8 mouse cellular contexts compared by ENCODE assay signal in the genomic region with DNA sequence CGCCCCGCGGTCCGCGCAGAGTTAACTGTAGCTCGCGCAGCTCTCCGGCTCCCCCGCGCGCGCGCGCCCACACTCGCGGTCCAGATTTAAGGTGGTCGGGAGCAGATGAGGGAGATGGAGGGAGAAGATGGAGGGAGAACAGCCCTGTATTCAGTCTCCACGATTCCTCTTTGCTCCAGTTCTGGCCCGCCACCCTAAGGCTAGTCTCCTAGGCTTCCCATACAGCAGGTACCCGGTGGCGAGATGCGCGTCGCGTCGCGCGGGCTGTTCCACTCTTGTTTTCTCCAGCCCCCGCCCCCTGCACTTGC. TPM values are rescaled to one million over a fixed set of nuclear protein-coding genes. Genes with fewer than 3 reads are reported as not detected.
A peak's percentile ranks its signal among the peaks of the same experiment; 100 is the strongest.
DNase-seq lines count a peak whose midpoint lies in the region; ATAC-seq and TF ChIP-seq lines count a peak whose summit lies in the region.

No protein-coding gene starts in this region.

- H3K27me3 ChIP-seq in embryonic facial prominence, embryonic 12.5 days = peaks cover 97% of the 10 kb centered on the region
- peaks cover 78% of the 10 kb centered on the region for H3K27me3 ChIP-seq in intestine, embryonic 16.5 days (replicated peaks; ENCODE audit: control insufficient read depth, insufficient read depth, low read length)
- H3K27me3 ChIP-seq in limb, embryonic 14.5 days (ENCODE audit: control insufficient read depth, insufficient read depth, low read length) = peaks cover 92% of the 10 kb centered on the region
- peaks cover 86% of the 10 kb centered on the region for H3K27me3 ChIP-seq in neural tube, embryonic 14.5 days (ENCODE audit: control insufficient read depth, insufficient read depth, low read length)

- no peaks in the 10 kb centered on the region for H3K9me3 ChIP-seq in embryonic facial prominence, embryonic 12.5 days
- no peaks in the 10 kb centered on the region for H3K9me3 ChIP-seq in intestine, embryonic 16.5 days (ENCODE audit: control insufficient read depth, low read length)
- no peaks in the 10 kb centered on the region for H3K9me3 ChIP-seq in limb, embryonic 14.5 days (ENCODE audit: control insufficient read depth, low read length)
- H3K9me3 ChIP-seq in neural tube, embryonic 14.5 days (ENCODE audit: control insufficient read depth, low read length) = no peaks in the 10 kb centered on the region

- H3K4me2 ChIP-seq in embryonic facial prominence, embryonic 12.5 days (replicated peaks) = peak overlapping the region; percentile 96
- peak overlapping the region; percentile 75 for H3K4me2 ChIP-seq in intestine, embryonic 16.5 days (ENCODE audit: low read depth, low read length)
- H3K4me2 ChIP-seq in limb, embryonic 14.5 days (replicated peaks; ENCODE audit: low read depth, low read length, severe bottlenecking) = peak overlapping the region; percentile 89
- peak overlapping the region; percentile 81 for H3K4me2 ChIP-seq in neural tube, embryonic 14.5 days (ENCODE audit: low read depth, low read length)

- H3K4me1 ChIP-seq in embryonic facial prominence, embryonic 12.5 days = peaks cover 9% of the 10 kb centered on the region; the same call in 1 of the 2 replicates
- H3K4me1 ChIP-seq in intestine, embryonic 16.5 days (ENCODE audit: control insufficient read depth, insufficient read depth, low read length) = peaks cover 8% of the 10 kb centered on the region; the same call in 1 of the 2 replicates
- H3K4me1 ChIP-seq in limb, embryonic 14.5 days (ENCODE audit: control insufficient read depth, insufficient read depth, low read length) = peaks cover 10% of the 10 kb centered on the region
- peaks cover 21% of the 10 kb centered on the region for H3K4me1 ChIP-seq in neural tube, embryonic 14.5 days (ENCODE audit: control insufficient read depth, insufficient read depth, low read length)

- 0% methylated on average over 29 of the region's 29 CpGs for WGBS in embryonic facial prominence, embryonic 12.5 days
- 1% methylated on average over 29 of the region's 29 CpGs for WGBS in intestine, embryonic 16.5 days
- 0% methylated on average over 29 of the region's 29 CpGs for WGBS in limb, embryonic 14.5 days
- WGBS in neural tube, embryonic 14.5 days = under 1% methylated on average over 29 of the region's 29 CpGs

- no peak overlapping the region for H3K27ac ChIP-seq in layer of hippocampus, adult 2 months
- H3K27ac ChIP-seq in embryonic facial prominence, embryonic 12.5 days = no peak overlapping the region
- H3K27ac ChIP-seq in intestine, embryonic 16.5 days (ENCODE audit: low read length) = peak overlapping the region; percentile 54
- H3K27ac ChIP-seq in limb, embryonic 14.5 days (replicated peaks; ENCODE audit: low read depth, low read length) = no peak overlapping the region
- no peak overlapping the region for H3K27ac ChIP-seq in neural tube, embryonic 14.5 days (ENCODE audit: low read depth, low read length)

- no peaks in the 10 kb centered on the region for H3K36me3 ChIP-seq in embryonic facial prominence, embryonic 12.5 days
- no peaks in the 10 kb centered on the region for H3K36me3 ChIP-seq in intestine, embryonic 16.5 days (ENCODE audit: control insufficient read depth, insufficient read depth, low read length)
- H3K36me3 ChIP-seq in limb, embryonic 14.5 days (ENCODE audit: control insufficient read depth, insufficient read depth, low read length) = no peaks in the 10 kb centered on the region
- H3K36me3 ChIP-seq in neural tube, embryonic 14.5 days (ENCODE audit: control insufficient read depth, insufficient read depth, low read length) = no peaks in the 10 kb centered on the region

- H3K4me3 ChIP-seq in layer of hippocampus, adult 2 months = peak overlapping the region; percentile 61
- H3K4me3 ChIP-seq in embryonic facial prominence, embryonic 12.5 days = peak overlapping the region; percentile 52
- H3K4me3 ChIP-seq in intestine, embryonic 16.5 days (ENCODE audit: low read length) = peak overlapping the region; percentile 57
- H3K4me3 ChIP-seq in limb, embryonic 14.5 days (replicated peaks; ENCODE audit: low read length) = peak overlapping the region; percentile 47
- H3K4me3 ChIP-seq in neural tube, embryonic 14.5 days (ENCODE audit: low read depth, low read length) = peak overlapping the region; percentile 49

- no peak overlapping the region for H3K9ac ChIP-seq in embryonic facial prominence, embryonic 12.5 days
- H3K9ac ChIP-seq in intestine, embryonic 16.5 days (ENCODE audit: low read depth, low read length) = peak overlapping the region; percentile 71
- H3K9ac ChIP-seq in limb, embryonic 14.5 days (ENCODE audit: low read depth, low read length, severe bottlenecking) = no peak overlapping the region
- peak overlapping the region; percentile 48 for H3K9ac ChIP-seq in neural tube, embryonic 14.5 days (replicated peaks; ENCODE audit: low read depth, low read length)

- no peak for TF ChIP-seq CTCF in layer of hippocampus, adult 2 months (conservative IDR thresholded peaks at IDR 0.05)

- TF ChIP-seq POLR2A in limb, embryonic 14.5 days (IDR thresholded peaks at IDR 0.05; ENCODE audit: borderline replicate concordance, extremely low read depth, insufficient read depth, insufficient read length) = no peak

- peak; percentile 32 to 50 for DNase-seq in layer of hippocampus, adult 2 months (ENCODE audit: low spot score in 2 of 2)
- DNase-seq in layer of hippocampus, adult 9-11 months = no peak
- peak; percentile 29 for DNase-seq in limb, embryonic 14.5 days (ENCODE audit: low spot score)
- no peak for DNase-seq in gastrocnemius, postnatal 36 days

- ATAC-seq in embryonic facial prominence, embryonic 12.5 days (ENCODE audit: insufficient number of reproducible peaks, insufficient read depth, low FRiP score, low TSS enrichment) = peak; percentile 43; the same call in 1 of the 2 replicates
- no peak for ATAC-seq in intestine, embryonic 16.5 days
- peak; percentile 51; the same call in 1 of the 2 replicates for ATAC-seq in limb, embryonic 14.5 days (ENCODE audit: low FRiP score, low read depth)
- ATAC-seq in neural tube, embryonic 14.5 days (ENCODE audit: low read depth) = peak; percentile 76
- ATAC-seq in inflammation-experienced regulatory T-cells, adult 6 months = no peak

- intact Hi-C loops in gastrocnemius, postnatal 36 days (cut with DNase I) = loop anchor here (10.0 kb wide), 1 partner anchor 870 kb away; no protein-coding TSS in a partner anchor

RNA-seq across cellular contexts. Expression of gene Shh, which starts 2.0 kb away (rescaled TPM):
- 1 to 10 TPM; 1.1 to 1.4 TPM for total RNA-seq in layer of hippocampus, adult 2 months (2021)
- polyA plus RNA-seq in embryonic facial prominence, embryonic 12.5 days (2016; fragmentation: Nextera tagmentation; extraction: Ambion mirVana) = 1.5 and 1.6 TPM in 2 replicates
- polyA plus RNA-seq in intestine, embryonic 16.5 days (2015; fragmentation: Nextera tagmentation; extraction: Ambion mirVana) = 2.8 TPM in 2 replicates
- 0.33 and 0.37 TPM in 2 replicates for polyA plus RNA-seq in limb, embryonic 14.5 days (2012; rRNA removed)
- polyA plus RNA-seq in limb, embryonic 14.5 days (2014; fragmentation: Nextera tagmentation; extraction: Ambion mirVana) = 0.06 TPM in 1 of 2 replicates, not detected in the other
- polyA plus RNA-seq in neural tube, embryonic 14.5 days (2014; fragmentation: Nextera tagmentation; extraction: Ambion mirVana) = 0.68 and 0.86 TPM in 2 replicates
- polyA plus RNA-seq in inflammation-experienced regulatory T-cells, adult 6 months (2017; shearing (Covaris generic)) = not detected
- total RNA-seq in gastrocnemius, postnatal 36 days (2021) = not detected

Comparison
In these comparisons a context has a peak if more than half of its experiments do, and no peak if none do; other contexts are left out.
1. DNase-seq: peak in layer of hippocampus, adult 2 months (2 of 2) and limb, embryonic 14.5 days (single experiment); none in layer of hippocampus, adult 9-11 months (single experiment) and gastrocnemius, postnatal 36 days (0 of 2).
2. ATAC-seq: peak in embryonic facial prominence, embryonic 12.5 days (single experiment), limb, embryonic 14.5 days (single experiment) and neural tube, embryonic 14.5 days (single experiment); none in intestine, embryonic 16.5 days (single experiment) and inflammation-experienced regulatory T-cells, adult 6 months (single experiment).
3. H3K9ac ChIP-seq: peak in intestine, embryonic 16.5 days (single experiment) and neural tube, embryonic 14.5 days (single experiment); none in embryonic facial prominence, embryonic 12.5 days (single experiment) and limb, embryonic 14.5 days (single experiment).
4. Peak in every context shown above with its lines, with median percentiles within 50 percentile points of each other: H3K4me3 ChIP-seq and H3K4me2 ChIP-seq.